Mouse (Mus musculus) brain, embryonic 14.5 days (tissue): ENCODE measurements at regions not wholly inside any gene's neighbourhood (a gene's known extent, or its start where the extent isn't known, plus 50 kb on each side); places are given as distances from the start of the nearest gene placed in this dataset.

ENCODE experiments used
- DNase-seq: peaks from one replicate; pipeline ENCODE4 v3.0.0-alpha.2; 2011; ENCODE audit warnings: low read depth
- CTCF ChIP-seq: fragments of 200-500 bp; IDR thresholded peaks from 2 replicates; pipeline ENCODE4 v1.5.1; 2012; ENCODE audit warnings: inconsistent platforms, mild to moderate bottlenecking, moderate library complexity, borderline replicate concordance; ENCODE audit not compliant: insufficient read depth, insufficient read length; ENCODE audit errors: extremely low read depth
- POLR2A ChIP-seq: fragments of 200-500 bp; IDR thresholded peaks from 2 replicates; pipeline ENCODE4 v1.6.1; 2012; ENCODE audit warnings: mild to moderate bottlenecking, inconsistent platforms, borderline replicate concordance; ENCODE audit not compliant: poor library complexity, insufficient read depth, insufficient read length, severe bottlenecking; ENCODE audit errors: extremely low read depth

DNA sequence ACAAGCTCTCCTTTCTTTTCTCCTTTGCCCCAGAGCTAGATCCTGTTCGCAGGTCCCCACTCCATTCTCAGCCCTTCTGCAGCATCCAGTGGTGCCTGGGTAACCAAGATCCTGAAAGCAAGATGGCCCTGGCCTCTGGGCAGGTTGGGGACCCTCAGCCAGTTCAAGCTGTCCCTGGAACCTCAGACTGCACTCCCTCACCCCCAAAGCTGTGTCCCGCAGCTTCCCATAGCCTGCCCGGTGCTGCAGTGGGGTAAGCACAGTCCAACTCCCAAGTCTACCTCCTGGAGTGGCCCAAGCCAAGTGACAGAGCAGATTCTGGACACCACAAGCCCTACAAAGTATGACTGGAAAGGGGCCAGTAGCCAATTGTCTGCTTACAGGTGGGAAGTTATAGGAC lies 195.4 kb upstream of the G6pd2 start:
- no peak for TF ChIP-seq POLR2A
- TF ChIP-seq CTCF = no peak

DNA sequence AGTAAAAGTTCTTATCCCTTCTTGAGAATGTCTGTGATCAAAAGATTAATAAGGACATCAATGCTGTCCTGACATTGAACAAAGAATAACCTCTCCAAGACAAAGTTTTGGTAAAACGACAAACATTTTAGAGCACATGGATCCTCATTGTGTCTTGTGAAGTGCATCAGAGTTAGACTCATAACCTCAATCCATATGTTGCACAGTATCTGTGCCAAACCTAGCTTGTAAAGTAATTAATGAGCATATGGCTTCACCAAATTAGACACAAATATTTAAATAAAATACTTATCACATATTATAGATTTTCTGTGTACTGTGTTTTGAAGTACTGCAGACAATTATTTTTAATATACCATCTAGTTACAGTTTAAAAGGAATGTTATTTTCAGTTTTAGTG lies 178.2 kb upstream of the G6pd2 start:
- TF ChIP-seq CTCF (no peak), POLR2A (no peak)
- DNase-seq = peak; percentile 65

More for the DNA sequence above, 195.4 kb upstream of the G6pd2 start:
- DNase-seq = no peak

DNA sequence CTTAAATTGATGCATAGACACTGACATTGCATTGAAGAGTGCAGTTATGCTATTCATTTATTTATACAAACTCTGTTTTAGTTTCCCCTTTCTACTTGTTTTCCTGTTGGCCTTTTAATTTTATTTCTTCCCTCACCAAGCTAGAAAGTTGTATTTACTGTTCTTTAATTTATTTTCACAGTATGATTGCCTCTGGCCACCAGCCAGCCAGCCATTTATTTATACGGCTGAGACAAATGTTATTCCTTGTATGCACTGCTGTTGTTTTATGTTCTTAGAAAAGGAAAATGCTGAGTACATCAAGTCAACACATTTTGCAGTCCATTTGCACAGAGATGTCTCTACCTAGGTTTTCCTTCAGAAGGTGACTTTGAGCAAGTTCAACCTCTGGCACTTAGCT lies 161.9 kb upstream of the G6pd2 start:
- TF ChIP-seq CTCF (no peak), POLR2A (no peak)
- peak; percentile 28 for DNase-seq
